Mouse (Mus musculus) intestine, embryonic 15.5 days (tissue): ENCODE data around the gene Cox4i2. TPM values are rescaled to one million over a fixed set of nuclear protein-coding genes. Genes with fewer than 3 reads are reported as not detected.

Source experiments
- ATAC-seq: fragments of 200-750 bp; cut with Nextera tagmentation; 2 replicates; pipeline ENCODE4 v1.8.0; 2017; ENCODE audit warnings: moderate TSS enrichment, moderate library complexity
- H3K27ac ChIP-seq: fragments of 300-500 bp; sonication (generic); 2 replicates; pipeline ENCODE4 v1.5.1; 2015; ENCODE audit warnings: mild to moderate bottlenecking, inconsistent platforms
- H3K27me3 ChIP-seq: fragments of 300-500 bp; sonication (generic); replicated peaks from 2 replicates; pipeline ENCODE4 v1.6.1; 2015; ENCODE audit warnings: inconsistent platforms
- H3K36me3 ChIP-seq: fragments of 300-500 bp; sonication (generic); 2 replicates; pipeline ENCODE4 v1.6.1; 2015; ENCODE audit warnings: inconsistent platforms
- H3K4me1 ChIP-seq: fragments of 300-500 bp; sonication (generic); replicated peaks from 2 replicates; pipeline ENCODE4 v1.6.1; 2015; ENCODE audit warnings: inconsistent platforms
- H3K4me2 ChIP-seq: fragments of 300-500 bp; sonication (generic); replicated peaks from 2 replicates; pipeline ENCODE4 v1.6.1; 2015; ENCODE audit warnings: mild to moderate bottlenecking, inconsistent platforms
- H3K4me3 ChIP-seq: fragments of 300-500 bp; sonication (generic); replicated peaks from 2 replicates; pipeline ENCODE4 v1.5.1; 2015; ENCODE audit warnings: inconsistent platforms
- H3K9ac ChIP-seq: fragments of 300-500 bp; sonication (generic); 2 replicates; pipeline ENCODE4 v1.6.1; 2015; ENCODE audit warnings: inconsistent platforms
- H3K9me3 ChIP-seq: fragments of 300-500 bp; sonication (generic); 2 replicates; pipeline ENCODE4 v1.6.1; 2016; ENCODE audit warnings: inconsistent platforms
- WGBS: fragments of 180-500 bp; shearing (Covaris S2); methylation state at CpG from one replicate; pipeline ENCODE4 v1.1.7; 2015; 5-methylcytosine and 5-hydroxymethylcytosine counted together
- polyA plus RNA-seq: library from polyadenylated mRNA; unstranded; fragments of >200 nt; fragmentation: Nextera tagmentation; extraction: Ambion mirVana; gene quantifications from 2 replicates; pipeline ENCODE4 v1.2.1, GENCODE M21; 2015

The Cox4i2 gene
- polyA plus RNA-seq, 1 experiment from 2014 or later = 12.2 TPM

DNA sequence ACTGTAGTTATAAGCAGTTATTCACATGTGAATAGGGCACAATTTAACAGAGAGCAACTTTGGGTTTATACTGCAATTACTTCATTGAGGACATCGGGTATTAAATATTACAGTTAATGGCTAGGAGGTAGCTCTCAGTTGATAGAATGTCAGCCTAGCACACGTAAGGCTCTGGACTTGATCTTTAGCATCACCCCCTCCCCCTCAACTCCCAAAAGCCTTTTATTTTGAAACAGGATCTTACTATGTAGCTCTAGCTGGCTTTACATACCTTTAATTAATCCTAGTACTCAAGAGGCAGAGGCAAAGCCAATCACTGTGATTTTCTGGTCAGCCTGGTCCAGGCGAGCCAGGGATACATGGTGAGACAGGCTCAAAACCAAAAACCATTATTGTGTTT is 23.1 kb downstream of the Cox4i2 start:
- H3K27me3 ChIP-seq = no peaks in the 10 kb centered on the region
- H3K36me3 ChIP-seq = peaks cover 8% of the 10 kb centered on the region; the same call in 1 of the 2 replicates
- no peaks in the 10 kb centered on the region for H3K9me3 ChIP-seq
- ATAC-seq = no peak
- H3K4me3 ChIP-seq = no peak overlapping the region
- H3K27ac ChIP-seq = no peak overlapping the region
- 94% methylated on average over 3 of the region's 3 CpGs for WGBS
- 0 out of 2 replicates have a peak, but pooled peaks cover 8% of the 10 kb centered on the region for H3K4me1 ChIP-seq
- no peak overlapping the region for H3K4me2 ChIP-seq
- no peak overlapping the region for H3K9ac ChIP-seq

DNA sequence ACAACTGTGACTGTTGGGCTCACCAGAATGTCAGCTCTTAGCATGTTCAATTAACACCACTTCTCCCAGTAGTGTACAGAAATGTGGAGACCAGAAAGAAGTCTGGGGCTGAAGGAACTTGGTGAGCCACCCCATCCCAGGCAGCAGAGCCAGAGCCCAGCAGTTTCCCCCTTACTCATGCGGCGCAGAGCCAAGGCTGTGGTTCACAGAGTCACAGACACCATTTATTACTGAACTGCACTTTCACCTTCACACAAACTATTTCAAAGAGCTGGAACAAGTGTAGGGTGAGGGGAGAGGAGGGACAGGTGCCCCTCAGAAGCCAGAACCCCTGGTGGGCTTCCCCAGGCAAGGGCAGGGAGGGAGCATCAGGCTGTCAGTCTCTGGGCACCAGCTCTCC is 26.5 kb downstream of the Cox4i2 start:
- no peak overlapping the region for H3K27ac ChIP-seq
- no peak overlapping the region for H3K9ac ChIP-seq
- ATAC-seq = no peak
- no peaks in the 10 kb centered on the region for H3K27me3 ChIP-seq
- WGBS = 96% methylated on average over 2 of the region's 2 CpGs
- H3K9me3 ChIP-seq = no peaks in the 10 kb centered on the region
- no peak overlapping the region for H3K4me2 ChIP-seq
- peaks cover 8% of the 10 kb centered on the region; the same call in 1 of the 2 replicates for H3K36me3 ChIP-seq
- peaks cover 14% of the 10 kb centered on the region for H3K4me1 ChIP-seq
- no peak overlapping the region for H3K4me3 ChIP-seq

DNA sequence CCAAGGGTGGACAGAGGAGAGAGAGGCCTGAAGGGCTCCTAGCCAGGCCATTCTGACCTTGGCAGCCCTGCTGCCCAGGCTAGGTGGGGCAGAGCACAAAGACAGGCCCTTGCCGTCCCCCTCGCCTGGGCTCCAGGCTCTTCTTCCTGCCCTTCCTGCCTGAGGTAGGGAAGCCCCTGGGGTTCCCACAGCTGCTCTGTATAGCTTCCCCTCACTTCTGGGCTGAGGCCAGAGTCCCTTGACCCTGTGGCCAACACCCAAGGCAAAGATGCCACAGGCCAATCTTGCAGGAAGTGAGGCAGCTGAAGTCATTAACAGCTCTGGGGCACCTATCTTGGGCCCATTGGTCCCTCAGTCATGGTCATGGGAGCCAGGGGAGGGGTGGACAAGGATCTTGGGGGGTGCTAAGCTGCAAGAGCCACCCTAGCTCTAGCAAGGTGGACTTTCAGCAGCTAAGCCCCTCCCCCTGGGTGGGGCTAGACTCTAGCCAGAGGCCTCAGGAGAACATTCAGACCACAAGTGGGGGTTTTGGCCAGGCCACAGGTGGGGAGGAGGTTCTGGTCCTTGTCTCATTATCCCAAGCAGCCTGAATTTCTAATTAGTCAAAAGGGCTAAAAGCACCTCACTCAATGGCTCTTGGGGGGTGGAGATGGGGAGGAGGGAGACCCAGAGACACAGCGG is 27.2 kb downstream of the Cox4i2 start:
- no peak overlapping the region for H3K4me2 ChIP-seq
- H3K9ac ChIP-seq = no peak overlapping the region
- H3K9me3 ChIP-seq = no peaks in the 10 kb centered on the region
- H3K36me3 ChIP-seq = peaks cover 8% of the 10 kb centered on the region; the same call in 1 of the 2 replicates
- ATAC-seq = peak; percentile 63
- H3K27ac ChIP-seq = no peak overlapping the region
- no peak overlapping the region for H3K4me3 ChIP-seq
- peaks cover 20% of the 10 kb centered on the region for H3K4me1 ChIP-seq
- 77% methylated on average over 3 of the region's 3 CpGs for WGBS
- H3K27me3 ChIP-seq = no peaks in the 10 kb centered on the region

DNA sequence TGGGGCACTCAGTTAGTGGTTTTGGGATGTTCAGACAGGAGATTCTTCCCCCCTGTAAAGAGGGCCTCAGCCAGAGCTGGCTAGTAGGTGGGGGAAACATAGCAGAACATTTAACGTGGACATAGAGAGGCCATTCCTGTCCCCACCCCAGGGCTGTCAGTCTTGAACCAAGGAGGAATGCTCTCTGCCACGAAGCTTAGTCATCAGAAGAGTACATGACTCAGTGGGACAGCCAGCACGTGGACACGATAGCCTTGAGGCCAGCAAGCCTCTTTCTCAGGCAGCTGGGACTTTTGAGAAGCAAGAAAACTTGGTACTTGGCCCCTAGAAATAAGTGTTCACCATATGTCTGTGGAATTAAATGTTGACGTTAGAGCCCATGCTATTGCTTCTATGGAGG is 28.7 kb downstream of the Cox4i2 start:
- Histone ChIP-seq H3K4me2 (no peak overlapping the region), H3K4me1 (peaks cover 20% of the 10 kb centered on the region), H3K36me3 (peaks cover 8% of the 10 kb centered on the region; the same call in 1 of the 2 replicates), H3K27ac (no peak overlapping the region), H3K4me3 (no peak overlapping the region), H3K9ac (no peak overlapping the region), H3K27me3 (no peaks in the 10 kb centered on the region), H3K9me3 (no peaks in the 10 kb centered on the region)
- no peak for ATAC-seq
- WGBS = 73% methylated on average over 5 of the region's 5 CpGs

DNA sequence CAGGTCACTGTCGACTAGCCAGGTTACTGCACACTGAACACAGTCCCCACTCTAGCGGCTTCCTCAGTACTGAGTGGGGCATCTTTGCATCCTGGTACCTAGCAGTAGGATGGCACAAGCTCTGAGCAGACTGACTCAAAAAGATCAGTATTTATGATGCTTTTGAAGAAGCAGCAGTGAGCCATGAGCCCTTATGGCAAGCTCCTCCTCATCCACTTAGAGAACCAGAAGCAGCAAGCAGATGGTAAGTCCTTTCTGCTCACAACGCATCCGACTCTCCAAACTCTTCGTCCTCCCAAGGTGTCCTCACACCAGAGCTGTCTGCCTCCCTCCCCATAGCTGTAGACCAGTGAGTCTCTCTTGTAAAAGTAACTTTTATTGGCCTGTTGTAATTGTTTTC is 29.3 kb downstream of the Cox4i2 start:
- Histone ChIP-seq H3K9me3 (no peaks in the 10 kb centered on the region), H3K4me2 (no peak overlapping the region), H3K9ac (no peak overlapping the region), H3K27ac (no peak overlapping the region), H3K36me3 (peaks cover 8% of the 10 kb centered on the region; the same call in 1 of the 2 replicates), H3K4me3 (no peak overlapping the region), H3K4me1 (peaks cover 20% of the 10 kb centered on the region), H3K27me3 (no peaks in the 10 kb centered on the region)
- no peak for ATAC-seq
- 92% methylated on average over 5 of the region's 5 CpGs for WGBS

DNA sequence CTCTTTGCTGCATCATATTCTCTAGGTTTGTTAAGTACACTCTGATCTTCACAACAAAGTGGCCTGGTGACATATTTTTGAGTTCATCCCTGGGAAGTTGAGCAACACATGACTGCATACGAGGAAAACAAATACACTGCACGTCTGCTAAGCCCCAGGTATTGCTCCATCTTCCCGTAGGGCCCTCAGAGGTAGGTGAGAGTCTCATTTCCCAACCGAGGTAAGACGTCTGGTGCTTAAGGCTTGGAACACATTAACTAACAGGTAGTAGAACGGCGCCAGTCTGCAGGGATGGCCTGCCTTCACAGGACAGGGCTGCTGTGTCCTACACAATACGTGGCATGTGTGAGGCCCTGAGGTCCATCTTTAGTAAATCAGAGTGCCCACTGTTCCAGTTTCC is 30.7 kb downstream of the Cox4i2 start:
- Histone ChIP-seq H3K36me3 (peaks cover 8% of the 10 kb centered on the region; the same call in 1 of the 2 replicates), H3K4me3 (no peak overlapping the region), H3K4me1 (peaks cover 30% of the 10 kb centered on the region), H3K9me3 (no peaks in the 10 kb centered on the region), H3K27ac (no peak overlapping the region), H3K27me3 (no peaks in the 10 kb centered on the region), H3K9ac (no peak overlapping the region), H3K4me2 (no peak overlapping the region)
- ATAC-seq = no peak
- 91% methylated on average over 8 of the region's 8 CpGs for WGBS

DNA sequence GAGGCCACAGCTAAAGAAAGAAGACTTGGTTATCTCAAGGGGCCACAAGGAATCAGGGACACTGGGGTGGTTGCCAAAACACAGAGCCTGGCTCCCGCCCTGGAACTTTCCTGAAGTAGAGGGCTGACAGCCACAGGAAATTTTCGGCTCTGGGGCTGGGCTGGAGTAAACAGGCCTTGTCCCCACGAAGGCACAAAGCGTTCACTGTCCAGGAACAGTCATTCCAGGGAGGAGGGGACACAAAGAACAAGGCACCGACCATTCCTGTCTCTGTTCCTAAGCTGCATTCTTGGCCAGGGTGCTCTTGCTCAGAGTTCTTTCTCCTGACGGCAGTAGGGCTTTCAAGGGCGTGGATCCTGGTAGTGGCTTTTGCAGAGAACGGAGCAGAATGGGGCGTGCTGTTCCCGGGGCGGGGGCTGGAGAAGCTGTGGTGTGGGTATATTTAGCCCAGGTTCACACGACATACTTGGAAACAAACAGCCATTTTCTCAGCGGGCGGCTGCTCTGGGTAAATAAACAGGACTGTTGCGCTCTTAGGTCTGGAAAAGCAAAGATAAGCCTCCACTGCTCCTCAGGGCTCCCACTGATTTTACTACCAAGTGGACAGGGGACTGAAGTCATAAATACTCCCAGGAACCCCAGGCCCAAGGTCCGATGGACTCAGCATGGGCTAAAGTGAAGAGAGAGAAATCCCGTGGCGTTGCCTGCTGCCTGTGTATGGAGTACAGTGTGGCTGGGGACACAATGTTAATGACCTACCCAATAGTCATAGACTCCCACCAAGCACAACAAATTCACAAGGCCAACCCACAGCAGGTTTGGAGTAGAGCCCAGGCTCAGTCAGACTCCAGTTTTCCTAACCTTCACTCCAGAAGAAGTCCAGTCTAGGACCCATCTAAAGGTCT is 31.7 kb downstream of the Cox4i2 start:
- Histone ChIP-seq H3K9ac (no peak overlapping the region), H3K27me3 (no peaks in the 10 kb centered on the region), H3K4me3 (no peak overlapping the region), H3K4me1 (peaks cover 34% of the 10 kb centered on the region), H3K27ac (peak overlapping the region; percentile 73), H3K9me3 (no peaks in the 10 kb centered on the region), H3K36me3 (peaks cover 3% of the 10 kb centered on the region; the same call in 1 of the 2 replicates), H3K4me2 (peak overlapping the region; percentile 9)
- 22% methylated on average over 18 of the region's 18 CpGs for WGBS
- peak; percentile 18 for ATAC-seq

DNA sequence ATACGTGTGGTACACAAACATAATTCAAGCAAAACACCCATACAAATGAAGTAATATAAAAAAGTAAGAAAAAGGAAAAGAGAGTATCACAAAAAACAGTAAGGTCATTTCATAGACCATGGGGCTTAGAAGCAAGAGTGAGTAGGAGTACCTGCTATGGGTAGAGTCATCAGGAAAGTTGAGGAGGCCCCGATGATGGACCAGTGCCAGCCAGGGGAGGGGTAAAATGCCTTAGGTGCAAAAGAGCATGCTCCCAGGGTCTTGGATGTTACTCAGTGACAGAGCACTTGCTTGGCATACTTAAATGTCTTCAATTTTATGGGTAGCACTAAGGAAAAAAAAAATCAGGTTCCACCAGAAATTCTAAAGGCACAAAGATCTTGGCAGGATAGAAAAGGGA is 33.2 kb downstream of the Cox4i2 start:
- Histone ChIP-seq H3K27ac (no peak overlapping the region), H3K4me2 (no peak overlapping the region), H3K4me3 (no peak overlapping the region), H3K9ac (no peak overlapping the region), H3K4me1 (peaks cover 26% of the 10 kb centered on the region), H3K27me3 (no peaks in the 10 kb centered on the region), H3K36me3 (no peaks in the 10 kb centered on the region), H3K9me3 (no peaks in the 10 kb centered on the region)
- no peak for ATAC-seq
- 86% methylated on average over 2 of the region's 2 CpGs for WGBS

DNA sequence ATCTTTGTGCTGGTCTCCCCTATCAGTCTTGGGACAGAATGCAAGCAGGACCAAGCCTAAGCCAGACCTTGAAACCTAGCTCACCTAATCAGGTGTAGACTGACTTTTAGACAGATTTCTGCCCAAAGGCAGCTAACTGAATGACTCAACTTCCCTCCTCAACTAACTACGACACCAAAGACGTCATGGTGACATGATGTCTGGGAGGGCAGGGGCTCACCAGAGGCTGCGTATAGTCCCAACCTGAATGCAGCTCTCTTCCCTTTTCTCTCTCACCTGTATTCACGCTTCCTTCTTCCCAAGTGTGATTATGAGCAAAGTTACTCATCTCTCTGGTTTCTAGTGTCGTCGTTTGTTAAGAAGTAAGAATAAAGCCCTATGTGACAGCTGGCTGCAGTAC is 33.6 kb downstream of the Cox4i2 start:
- no peaks in the 10 kb centered on the region for H3K27me3 ChIP-seq
- no peak for ATAC-seq

DNA sequence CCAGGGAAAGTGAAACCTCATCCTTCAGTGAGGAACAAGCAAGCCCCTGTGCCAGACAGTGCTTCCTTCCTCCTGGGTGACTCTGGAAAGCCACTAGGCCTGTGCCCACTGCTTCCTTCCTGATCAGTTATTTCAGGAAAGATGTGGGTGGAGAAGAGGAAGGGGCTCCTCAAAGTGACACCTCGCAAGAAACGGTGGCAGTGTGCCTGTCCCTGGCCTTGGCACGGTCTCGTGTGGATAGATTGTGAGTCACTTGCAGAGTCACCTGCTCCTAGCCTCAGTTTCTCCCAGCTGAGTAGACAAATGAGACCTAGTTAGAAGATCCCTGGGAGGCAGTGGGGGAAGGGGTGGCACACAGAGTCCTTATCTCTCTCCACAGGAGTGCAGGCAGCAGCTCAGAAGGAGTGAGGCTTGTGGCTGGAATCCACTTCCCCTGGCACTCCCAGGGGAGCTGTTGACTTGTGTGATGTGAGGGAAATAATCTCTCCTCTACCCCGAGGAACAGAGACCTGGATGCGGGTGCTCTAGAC is 35.0 kb downstream of the Cox4i2 start:
- WGBS = 59% methylated on average over 6 of the region's 6 CpGs
- Histone ChIP-seq H3K27me3 (no peaks in the 10 kb centered on the region), H3K4me3 (no peak overlapping the region), H3K9me3 (no peaks in the 10 kb centered on the region), H3K4me1 (peaks cover 31% of the 10 kb centered on the region), H3K9ac (no peak overlapping the region), H3K27ac (peak overlapping the region; percentile 39), H3K36me3 (no peaks in the 10 kb centered on the region), H3K4me2 (0 out of 2 replicates have a peak overlapping the region, but pooled peaks have one; percentile 2)
- peak; percentile 77 for ATAC-seq

More for the DNA sequence above, 33.6 kb downstream of the Cox4i2 start:
- Histone ChIP-seq H3K9ac (no peak overlapping the region), H3K4me3 (no peak overlapping the region), H3K9me3 (no peaks in the 10 kb centered on the region), H3K27ac (no peak overlapping the region), H3K4me1 (peaks cover 27% of the 10 kb centered on the region), H3K4me2 (no peak overlapping the region), H3K36me3 (no peaks in the 10 kb centered on the region)
- WGBS = 89% methylated on average over 6 of the region's 6 CpGs

DNA sequence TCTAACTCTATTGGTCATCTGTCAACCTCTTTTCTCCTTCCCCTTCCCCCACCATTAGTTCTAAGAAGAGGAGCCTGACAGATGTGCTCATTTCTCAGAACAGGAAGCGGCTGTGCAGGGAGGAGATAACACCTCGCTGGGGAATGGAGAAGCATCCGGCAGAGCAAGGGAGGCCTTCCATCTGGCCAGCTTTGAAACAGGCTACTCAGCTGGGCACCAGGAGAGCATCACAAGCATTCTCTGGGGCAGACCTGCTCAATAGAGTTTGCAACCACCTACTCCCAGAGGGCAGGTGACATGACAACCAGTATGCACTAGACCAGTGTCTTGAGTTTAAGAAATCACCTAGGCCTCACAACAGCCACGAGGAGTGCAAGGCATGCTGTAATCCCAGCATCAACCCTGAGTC is 35.6 kb downstream of the Cox4i2 start:
- ATAC-seq = peak; percentile 74
- 27% methylated on average over 4 of the region's 4 CpGs for WGBS
- Histone ChIP-seq H3K4me1 (peaks cover 31% of the 10 kb centered on the region), H3K36me3 (no peaks in the 10 kb centered on the region), H3K27me3 (no peaks in the 10 kb centered on the region), H3K27ac (peak overlapping the region; percentile 49), H3K4me2 (no peak overlapping the region), H3K9me3 (no peaks in the 10 kb centered on the region), H3K4me3 (no peak overlapping the region), H3K9ac (no peak overlapping the region)

DNA sequence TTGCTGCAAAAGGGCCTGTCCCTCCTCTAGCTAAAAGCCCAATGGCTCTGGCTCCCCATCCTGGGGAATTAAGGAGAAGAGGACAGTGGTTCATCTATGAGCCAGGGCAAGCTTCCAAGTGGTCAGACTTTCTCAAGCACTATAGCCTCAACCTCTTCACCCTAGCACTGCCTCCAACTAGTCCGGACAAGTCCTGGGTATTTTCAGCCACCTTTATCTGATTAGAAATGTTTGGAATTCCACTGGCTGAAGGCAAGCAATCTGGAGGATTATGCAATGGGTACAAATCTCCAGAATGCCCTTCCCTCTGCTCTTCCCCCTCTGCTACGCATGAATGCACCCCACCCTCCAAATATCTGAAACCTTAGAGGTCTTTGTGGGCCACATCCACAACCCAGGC is 38.5 kb downstream of the Cox4i2 start:
- no peaks in the 10 kb centered on the region for H3K27me3 ChIP-seq
- H3K4me2 ChIP-seq = no peak overlapping the region
- no peak overlapping the region for H3K27ac ChIP-seq
- H3K36me3 ChIP-seq = no peaks in the 10 kb centered on the region
- H3K9me3 ChIP-seq = no peaks in the 10 kb centered on the region
- ATAC-seq = no peak
- H3K4me3 ChIP-seq = no peak overlapping the region
- H3K4me1 ChIP-seq = peaks cover 18% of the 10 kb centered on the region
- WGBS = 35% methylated on average over 2 of the region's 2 CpGs
- no peak overlapping the region for H3K9ac ChIP-seq
